Mouse (Mus musculus) ovary, adult 18-20 months (tissue): Measurements from ENCODE around the gene Usp49.
"Not testable (repeated sequence)": the region's sequence is repeated elsewhere in the genome, so short reads cannot be mapped to it uniquely, and the experiment has no call there.

Experiments
- DNase-seq: peaks from one replicate; pipeline ENCODE4 v3.0.0; 2022; ENCODE audit warnings: low spot score, mixed read lengths

Gene Usp49

DNA sequence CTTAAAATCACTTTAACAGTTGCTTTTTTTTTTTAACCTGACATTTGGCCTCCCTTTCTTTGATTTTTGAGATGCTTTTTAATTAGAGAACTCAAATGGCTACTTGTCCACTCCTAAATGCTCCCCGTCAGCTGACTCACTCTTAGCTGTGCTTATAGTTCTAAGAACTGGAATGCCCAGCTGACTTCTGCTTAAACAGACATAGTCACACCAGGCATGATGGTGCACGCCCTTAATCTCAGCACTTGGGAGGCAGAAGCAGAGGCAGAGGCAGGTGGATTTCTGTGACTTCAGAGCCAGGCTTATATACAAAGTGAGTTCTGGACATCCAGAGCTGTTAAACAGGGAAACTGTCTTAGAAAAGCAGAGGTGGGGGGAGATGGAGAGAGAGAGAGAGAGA is 21.5 kb downstream of the Usp49 start:
- DNase-seq, result no peak

DNA sequence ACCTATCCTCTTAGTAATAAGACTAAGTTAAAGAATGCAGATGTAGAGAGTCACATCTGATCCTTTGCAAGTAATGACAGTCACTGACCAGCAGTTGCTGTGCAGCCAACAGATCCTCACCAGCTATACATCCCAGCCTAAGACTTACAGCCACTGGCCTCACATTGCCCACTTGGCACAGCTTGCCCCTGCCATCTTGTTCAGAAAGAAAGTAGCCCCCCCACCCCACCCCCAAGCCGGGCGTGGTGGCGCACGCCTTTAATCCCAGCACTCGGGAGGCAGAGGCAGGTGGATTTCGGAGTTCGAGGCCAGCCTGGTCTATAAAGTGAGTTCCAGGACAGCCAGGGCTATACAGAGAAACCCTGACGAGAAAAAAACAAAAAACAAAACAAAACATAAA is 23.9 kb downstream of the Usp49 start:
- not testable (repeated sequence) for DNase-seq

DNA sequence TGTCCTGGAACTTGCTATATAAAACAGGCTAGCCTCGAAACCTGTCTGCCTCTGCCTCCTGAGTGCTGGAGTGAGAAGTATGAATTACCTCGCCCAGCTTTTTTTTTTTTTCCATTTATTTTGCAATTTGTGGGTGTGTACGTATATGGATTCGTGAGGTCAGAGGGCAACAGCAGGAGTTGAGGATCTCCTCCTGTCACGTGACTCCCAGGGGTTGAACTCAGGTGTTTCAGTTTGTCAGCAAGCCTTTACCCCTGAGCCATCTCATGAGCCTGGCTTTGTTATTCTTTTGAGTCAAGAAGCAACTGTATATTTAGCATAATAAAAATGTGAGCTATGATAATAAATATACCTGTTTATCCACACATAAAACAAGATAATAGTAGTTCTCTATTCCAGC is 25.2 kb downstream of the Usp49 start:
- no peak for DNase-seq

DNA sequence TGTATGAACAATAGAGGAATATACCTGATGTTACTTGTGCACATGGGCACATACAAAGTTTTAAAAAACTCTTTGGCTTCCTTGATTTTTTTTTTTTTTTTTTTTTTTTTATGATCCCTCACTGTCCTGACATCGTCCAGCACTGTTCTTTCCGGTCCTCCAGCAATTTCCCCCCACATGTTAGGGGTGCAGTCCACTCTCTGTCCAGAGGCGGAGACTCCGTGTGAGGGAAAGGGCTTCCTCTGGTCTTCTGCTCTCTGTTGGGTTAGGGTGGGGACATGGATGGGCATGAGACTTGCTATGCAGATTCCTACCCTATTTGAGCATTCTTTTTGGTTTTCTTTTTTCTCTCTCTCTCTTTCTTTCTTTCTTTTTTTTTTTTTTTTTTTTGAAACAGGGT is 27.4 kb downstream of the Usp49 start:
- no peak for DNase-seq

DNA sequence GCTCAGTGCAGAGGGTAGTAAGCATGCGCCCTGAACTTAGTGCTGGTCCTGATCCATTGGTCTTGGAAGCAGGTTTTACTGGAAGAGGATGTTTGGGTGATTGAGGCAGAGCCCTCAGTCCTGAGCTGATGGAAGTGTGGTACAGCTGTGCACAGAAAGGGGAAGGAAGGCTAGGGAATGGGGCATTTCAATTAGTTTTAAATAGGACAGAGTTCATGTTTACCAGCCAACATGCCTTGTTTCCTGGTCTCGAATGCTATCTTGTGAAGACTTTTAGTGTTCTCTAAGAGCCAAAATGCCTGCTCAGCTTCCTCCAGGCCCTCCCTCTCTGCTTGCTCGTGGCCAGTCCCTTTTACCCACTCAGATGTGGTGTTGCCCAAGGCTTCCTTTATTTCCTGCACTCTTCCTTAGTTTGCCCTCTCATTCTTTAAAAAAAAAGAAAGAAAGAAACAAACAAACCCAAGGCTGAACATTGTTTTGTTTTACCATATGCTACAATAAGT is 28.3 kb downstream of the Usp49 start:
- DNase-seq, result no peak

DNA sequence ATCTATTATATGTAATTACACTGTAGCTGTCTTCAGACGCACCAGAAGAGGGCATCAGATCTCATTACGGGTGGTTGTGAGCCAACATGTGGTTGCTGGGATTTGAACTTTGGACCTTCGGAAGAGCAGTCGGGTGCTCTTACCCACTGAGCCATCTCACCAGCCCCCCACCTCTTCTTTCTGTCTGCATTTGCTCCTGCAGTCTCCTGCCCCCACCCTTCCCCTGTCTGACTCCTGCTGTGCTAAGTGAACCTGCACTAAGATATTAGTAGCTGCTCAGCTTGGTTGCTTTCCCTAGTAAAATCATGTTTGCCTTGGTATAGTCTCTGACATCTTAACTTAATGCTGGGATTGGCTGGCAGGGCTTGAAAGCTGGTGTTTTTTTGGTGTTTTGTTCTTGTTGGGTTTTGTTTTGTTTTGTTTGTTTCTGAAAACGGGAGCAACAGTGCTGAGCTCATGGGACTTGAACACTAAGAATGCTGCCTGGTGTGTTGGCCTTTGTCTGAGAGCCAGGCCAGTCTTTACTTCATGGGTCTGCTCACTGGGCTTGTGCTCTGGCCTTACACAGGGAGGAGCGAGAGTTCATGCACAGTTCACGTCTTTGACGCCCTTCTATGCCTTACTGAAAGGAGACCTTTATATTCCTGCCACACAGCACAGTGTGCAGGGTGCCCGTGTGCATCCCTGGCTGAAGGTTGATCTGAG is 32.7 kb downstream of the Usp49 start:
- no peak for DNase-seq

DNA sequence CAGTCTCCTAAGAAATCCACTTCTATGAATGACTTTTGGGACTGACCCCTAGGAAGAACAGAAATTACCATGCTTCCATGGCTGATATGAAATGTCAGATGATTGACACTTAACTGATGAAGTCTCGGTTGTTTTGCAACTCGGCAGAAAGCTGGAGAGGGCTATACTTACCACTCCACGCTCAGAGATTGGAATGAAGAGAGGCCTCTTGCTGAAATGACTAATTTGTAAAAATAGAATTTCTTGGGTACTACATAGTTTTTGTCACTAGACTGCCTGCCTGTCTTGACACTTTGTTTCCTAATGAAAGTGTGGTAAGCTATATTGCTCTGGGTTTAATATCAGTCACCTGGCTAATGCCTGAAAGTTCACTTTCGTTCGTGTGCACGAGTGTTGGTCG is 34.0 kb downstream of the Usp49 start:
- no peak for DNase-seq

DNA sequence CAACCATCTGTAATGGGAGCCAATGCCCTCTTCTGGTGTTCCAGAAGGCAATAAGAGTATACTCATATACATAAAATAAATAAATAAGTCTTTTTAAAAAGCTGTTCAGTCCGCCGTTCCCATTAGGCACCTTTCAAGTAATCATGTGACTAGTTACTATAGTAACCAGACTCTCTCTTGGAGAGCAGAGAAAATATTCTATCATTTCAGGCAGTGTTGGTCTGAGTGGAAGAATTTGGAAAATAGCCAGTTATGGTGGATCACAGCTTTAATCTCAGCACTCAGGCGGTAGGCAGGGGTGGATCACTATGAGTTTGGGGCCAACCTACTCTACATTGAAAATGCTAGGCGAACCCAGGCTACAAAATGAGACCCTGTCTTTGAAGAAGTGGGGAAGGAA is 38.7 kb downstream of the Usp49 start:
- DNase-seq, result no peak

DNA sequence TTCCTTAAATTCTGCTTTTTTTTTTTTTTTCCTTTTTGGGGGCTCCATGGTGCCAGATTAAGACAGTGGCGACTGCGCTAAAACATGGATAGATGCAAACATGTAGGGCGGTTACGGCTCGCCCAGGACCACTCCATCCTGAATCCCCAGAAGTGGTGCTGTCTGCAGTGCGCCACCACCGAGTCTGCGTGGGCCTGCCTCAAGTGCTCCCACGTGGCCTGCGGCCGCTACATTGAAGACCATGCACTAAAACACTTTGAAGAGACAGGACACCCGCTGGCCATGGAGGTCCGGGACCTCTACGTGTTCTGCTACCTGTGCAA is 41.5 kb downstream of the Usp49 start:
- DNase-seq, result no peak

DNA sequence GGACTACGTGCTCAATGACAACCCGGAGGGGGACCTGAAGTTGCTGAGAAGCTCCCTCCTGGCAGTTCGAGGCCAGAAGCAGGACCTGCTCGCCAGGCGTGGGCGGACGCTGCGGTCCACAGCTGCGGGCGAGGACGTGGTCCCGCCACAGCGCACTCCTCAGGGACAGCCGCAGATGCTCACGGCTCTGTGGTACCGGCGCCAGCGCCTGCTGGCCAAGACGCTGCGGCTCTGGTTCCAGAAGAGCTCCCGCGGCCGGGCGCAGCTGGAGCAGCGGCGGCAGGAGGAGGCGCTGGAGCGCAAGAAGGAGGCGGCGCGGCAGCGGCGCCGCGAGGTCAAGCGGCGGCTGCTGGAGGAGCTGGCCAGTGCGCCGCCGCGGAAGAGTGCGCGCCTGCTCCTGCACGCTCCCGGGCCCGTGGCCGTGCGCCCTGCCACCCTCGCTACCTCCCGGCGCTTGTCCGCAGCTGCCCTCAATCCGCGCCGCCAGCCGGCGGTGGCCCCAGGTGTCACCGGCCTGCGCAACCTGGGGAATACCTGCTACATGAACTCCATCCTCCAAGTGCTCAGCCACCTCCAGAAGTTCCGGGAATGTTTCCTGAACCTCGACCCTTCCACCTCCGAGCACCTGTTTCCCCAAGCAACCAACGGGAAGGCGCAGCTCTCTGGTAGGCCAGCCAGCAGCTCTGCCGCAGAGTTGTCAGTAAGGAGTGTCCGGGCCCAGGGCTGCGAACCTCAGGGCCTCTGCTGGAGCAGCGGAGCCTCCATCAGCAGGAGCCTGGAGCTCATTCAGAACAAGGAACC is 42.0 kb downstream of the Usp49 start:
- peak; percentile 66 for DNase-seq

DNA sequence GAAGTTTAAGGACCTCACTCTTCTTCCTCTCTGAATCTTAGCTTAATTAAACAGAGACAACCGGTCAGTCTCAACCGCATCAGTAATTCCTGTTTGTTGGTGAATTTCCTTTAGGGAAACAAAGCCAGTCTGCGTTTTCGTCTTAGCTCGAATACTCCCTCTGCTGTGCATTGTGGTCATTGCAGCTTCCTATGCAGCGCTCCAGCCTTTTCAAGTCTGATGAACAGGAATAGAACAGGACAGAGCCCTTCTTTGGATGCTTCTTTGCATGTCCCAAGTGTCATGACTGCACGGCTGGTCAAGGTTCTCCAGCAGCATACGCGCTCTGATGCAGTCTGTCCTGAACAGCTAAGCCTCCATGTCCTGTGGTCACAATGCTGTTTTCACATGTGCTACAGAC is 46.1 kb downstream of the Usp49 start:
- DNase-seq, result no peak

DNA sequence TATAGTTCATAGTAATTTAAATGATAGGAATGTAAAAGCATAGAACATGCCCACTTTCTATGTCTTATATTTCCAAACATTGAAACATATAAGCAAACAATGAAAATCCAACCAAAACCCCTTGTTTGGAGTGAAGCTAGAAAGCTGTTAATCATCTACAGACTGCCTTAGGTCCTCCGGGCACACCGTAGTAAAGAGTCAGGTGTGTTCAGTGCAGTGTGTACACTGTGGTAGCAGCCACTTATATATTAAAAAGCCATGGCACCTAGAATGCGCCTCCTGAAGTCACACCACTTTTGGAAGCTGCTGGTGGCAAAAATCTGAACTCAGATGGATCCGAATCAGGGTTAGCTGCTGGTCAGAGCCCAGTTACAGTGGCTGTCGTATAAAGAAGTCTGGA is 47.7 kb downstream of the Usp49 start:
- DNase-seq, result no peak

DNA sequence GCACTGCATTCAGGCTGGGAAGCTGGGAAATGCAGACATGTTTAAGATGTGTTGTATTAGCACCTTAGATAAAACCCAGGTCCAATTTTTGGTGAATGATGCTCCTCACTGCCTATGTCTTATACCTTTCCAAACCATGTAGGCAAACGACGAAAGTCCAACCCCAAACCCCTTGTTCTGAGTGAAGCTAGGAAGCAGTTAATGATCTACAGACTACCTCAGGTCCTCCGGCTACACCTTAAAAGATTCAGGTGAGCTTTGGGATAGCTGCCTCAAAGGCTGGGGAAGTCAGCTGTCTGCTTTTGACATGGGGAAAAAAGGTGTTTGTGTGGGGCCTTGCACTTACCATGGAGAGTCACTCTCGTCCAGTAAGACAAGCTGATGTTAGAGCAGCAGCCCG is 48.2 kb downstream of the Usp49 start:
- DNase-seq, result no peak

DNA sequence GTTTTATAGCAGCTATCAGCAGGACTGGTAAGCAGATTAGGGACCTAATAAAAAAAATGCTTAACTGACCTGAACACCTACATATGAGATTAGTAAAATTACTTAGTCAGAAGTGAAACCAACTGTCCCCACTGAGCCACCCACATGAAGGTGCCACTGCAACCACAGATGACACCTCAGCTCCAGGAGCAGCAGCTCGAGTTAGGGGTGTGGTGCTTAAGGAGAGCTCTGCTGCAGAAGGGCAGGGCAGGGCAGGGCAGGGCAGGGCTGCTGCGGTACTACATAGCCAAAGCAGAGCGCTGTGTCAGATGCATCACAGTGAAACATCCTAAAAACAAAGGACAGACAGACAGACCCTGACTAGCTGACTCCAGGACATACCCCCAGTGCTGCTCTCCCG is 52.3 kb downstream of the Usp49 start:
- no peak for DNase-seq

DNA sequence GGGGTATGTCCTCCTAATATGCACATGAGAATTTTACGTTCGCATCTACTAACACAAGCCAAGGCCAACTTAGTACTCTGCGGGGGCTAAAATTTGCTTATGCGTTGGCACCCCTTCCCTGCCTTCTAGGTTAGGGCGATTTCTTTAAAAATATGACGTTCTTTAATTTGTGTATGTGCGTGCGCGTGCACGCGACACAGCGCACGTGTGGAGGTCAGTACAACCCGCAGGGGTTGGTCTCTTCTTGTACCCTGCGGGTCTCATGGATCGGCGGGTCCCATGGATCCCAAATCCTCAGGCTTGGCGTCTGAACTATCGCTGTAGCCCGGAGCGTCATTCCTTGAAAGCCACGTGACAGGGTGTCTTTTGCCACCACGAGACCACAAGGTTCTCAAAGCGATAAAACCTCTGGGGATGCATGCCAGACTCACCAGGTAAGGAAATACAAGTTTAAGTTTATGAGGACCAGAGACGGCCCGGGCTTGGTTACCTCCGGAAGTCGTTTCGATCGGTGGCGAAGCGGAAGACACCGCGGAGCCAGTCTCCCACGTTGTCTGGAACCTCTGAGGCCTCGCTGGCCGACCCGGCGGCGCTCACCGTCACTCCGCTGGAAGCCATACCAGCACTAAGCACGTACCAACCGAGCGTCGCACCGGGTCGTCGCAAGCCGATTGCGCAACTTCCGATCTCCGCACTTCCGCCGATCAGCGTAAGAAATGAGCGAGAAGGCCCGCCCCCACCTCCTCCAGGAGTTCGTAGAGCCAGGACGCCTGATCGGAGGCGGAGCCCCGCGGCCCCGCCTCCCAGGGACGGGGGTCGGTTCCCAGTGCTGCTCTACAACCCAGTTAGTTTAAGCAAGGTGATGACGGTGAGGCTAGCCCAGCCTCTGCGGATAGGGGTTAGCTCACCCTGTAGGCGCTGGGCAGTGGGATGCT is 57.2 kb downstream of the Usp49 start:
- peak; percentile 92 for DNase-seq

DNA sequence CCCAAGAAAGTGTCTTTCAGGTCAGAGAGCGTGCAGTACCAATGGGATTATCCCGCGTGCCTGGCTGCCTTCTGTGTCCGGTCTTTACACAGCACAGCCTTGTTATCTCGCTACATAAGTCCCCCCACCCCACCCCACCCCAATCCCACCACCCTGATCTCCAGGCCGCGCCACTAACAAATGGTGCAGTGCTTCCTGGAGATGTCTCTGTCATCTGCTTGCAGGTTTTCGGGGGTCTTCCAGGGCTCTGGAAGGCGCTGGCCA is 57.8 kb downstream of the Usp49 start, which contains the start of gene Tomm6:
TSS of gene Tomm6 (minus strand) at position 43 of the 264 bp plus-strand sequence.
- DNase-seq, result no peak

DNA sequence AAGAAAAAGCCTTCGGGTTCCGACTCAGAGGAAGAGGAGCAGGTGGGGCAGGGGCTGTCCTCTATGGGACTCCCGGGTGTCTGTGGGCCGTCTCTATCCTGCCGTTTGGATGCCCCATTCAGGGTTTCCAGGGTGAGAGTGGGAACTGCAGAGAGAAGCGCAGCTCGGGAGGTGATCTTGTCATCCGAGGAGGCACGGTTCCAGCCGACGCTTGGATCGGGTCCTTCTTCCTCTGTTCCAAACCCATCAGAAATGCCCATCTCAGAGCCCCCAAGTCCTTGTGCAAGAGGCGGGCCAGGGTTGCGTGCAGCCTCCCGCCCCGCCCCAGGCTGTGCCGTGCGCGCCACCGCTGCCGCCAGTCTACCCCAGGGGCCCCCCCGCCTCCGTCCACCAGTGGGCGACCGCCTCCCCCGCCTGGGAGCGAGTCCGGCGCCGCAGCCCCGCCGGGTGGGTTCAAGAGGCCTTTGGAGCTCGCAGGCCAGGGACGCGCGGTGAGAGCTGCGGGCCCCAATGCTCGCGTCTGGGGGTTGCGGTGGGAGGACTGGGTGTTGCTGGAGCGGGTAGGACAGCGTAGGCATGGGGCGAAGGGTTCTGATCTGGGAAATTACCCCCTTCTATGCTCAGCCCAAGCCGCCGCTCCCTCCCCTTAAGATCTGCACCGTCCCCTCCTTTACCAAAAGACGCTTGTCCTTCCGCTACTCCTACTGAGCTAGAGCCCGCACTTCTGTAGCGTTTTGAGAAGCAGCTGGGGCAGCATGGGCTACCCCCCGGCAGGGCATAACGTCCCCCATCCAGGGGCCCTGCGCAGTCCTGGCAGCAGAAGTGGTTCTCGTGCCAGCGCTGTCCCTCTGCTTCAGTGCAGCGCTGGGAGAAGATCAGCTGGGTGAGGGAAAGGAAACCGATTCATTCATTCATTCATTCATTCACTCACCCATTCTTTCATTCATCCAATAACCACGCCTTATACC is 58.4 kb downstream of the Usp49 start, which contains the start of gene Frs3:
TSS of gene Frs3 (plus strand) at position 423 of the 968 bp plus-strand sequence.
- peak; percentile 57 for DNase-seq

DNA sequence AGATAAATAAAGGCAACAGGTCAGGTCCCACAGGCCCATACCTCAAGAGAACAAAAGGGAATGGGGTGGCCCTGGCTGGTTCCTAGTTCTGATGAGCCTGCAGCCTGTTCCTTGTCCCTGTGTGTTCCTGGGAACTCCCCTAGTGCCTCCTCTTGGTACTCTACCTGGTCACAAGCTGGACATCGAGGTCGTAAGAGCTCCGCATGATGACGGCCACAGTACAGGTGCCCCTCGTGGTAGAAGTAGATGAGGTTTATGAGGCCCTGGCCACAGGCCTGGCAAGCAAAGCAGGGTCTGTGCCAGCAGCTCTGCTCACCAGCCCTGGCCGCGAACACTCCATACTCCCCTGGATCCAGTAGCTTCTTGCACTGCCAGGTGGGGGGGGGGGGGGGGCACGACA is 59.4 kb downstream of the Usp49 start:
- DNase-seq, result no peak

DNA sequence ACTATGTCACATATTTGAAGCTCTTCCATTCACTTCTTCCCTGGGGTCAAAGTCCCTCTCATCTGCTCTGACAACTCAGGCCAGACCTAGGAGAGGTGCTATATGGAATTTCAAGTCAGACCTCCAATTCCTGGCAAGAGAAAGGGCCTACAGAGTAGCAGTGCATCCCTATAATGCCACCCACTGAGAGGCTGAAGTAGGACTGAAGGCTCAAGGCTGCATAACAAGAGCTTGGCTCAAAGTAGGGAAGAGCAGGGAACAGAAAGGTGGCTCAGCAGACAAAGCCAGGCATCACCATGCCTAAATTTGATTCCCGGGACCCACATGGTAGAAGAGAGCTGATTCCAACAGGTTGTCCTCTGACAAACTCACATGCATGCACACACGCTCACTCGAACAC is 61.2 kb downstream of the Usp49 start:
- DNase-seq, result no peak

DNA sequence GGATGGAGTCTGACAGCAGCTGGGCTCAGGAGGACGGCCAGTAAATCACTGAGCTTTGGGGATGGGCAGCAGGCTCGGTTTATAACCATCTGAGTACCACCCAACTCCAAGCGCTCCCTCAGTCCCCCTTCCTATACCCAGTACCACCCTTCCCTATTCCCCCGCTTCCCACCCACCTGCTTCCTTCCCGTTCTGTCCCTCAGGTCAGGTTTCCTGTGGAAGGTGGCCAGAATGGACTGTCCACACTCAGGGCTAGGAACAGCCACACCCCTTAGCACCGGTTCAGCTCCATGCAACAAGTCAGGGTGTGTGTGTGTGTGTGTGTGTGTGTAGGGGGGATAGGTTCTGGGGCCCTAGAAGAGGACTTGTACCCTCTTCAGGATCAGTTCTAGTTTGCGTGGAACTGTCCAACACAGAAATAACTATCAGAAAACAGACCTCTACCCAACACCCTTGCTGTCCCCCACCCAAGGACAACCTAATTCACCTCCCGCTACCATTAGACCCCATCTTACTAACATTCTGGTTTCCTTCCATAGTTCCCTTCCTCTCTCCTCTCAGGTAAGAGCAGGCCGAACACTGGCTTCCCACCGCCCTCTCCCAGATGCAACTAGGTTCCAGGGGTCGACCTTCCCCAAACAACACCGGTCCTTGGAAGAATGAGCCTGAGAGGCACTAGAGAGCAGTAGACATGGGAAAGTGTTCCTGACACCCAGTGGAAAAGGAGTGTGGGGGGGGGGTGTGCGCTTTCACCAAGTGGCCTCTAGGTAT is 63.4 kb downstream of the Usp49 start:
- no peak for DNase-seq

DNA sequence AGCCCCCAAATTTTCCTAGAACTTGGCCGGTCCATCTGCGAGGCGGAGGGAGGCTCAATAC is 63.8 kb downstream of the Usp49 start, which contains the start of gene Gm21981:
TSS of gene Gm21981 (minus strand) at position 14 of the 61 bp plus-strand sequence.
- DNase-seq, result no peak
